Mouse (Mus musculus): Measurements from ENCODE around the gene Cfap298. TPM values are rescaled to one million over a fixed set of nuclear protein-coding genes. Genes with fewer than 3 reads are reported as not detected.

Cfap298 gene
- polyA plus RNA-seq, 1 experiment from 2014 or later = 46.3 TPM

DNA sequence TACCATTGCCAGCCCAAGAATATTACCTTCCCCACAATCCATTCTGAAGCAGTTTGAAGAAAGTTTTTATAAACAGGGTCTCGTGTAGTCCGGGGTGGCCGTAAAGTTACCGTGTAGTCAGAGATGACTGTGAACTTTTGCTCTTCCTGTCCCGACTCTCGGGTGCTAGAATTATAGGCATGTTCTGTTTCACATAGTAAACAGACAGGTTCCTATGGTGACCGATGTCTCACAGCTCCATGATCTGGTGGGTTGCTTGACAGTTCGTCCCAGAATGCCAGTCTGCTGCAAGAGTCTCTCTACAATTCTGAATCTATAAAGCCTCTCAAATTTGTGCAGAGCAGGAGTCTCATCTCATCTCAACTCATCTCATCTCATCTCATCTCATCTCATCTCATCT, 42.8 kb downstream of the Cfap298 start:
- peak; percentile 48; the same call in 1 of the 2 replicates for TF ChIP-seq EP300 (IDR thresholded peaks at IDR 0.05)
- no peak for TF ChIP-seq CTCF (IDR thresholded peaks at IDR 0.05)
- 0 out of 2 replicates have a peak, but pooled peaks cover 2% of the 10 kb centered on the region for H3K4me1 ChIP-seq (ENCODE audit: insufficient read depth, low read depth, low read length)
- no peak overlapping the region for H3K9ac ChIP-seq (replicated peaks; ENCODE audit: low read depth)
- H3K27me3 ChIP-seq (replicated peaks; ENCODE audit: insufficient read depth, low read length) = no peaks in the 10 kb centered on the region
- no peak overlapping the region for H3K4me3 ChIP-seq (ENCODE audit: low read depth, low read length)
- no peaks in the 10 kb centered on the region for H3K9me3 ChIP-seq (ENCODE audit: low read length)
- 10% methylated on average over 8 of the region's 8 CpGs for WGBS
- no peak overlapping the region for H3K4me2 ChIP-seq (replicated peaks; ENCODE audit: low read depth, low read length)
- peak; percentile 82 for ATAC-seq
- no peak overlapping the region for H3K27ac ChIP-seq (ENCODE audit: low read length)
- 0 out of 2 replicates have a peak, but pooled peaks cover 4% of the 10 kb centered on the region for H3K36me3 ChIP-seq (ENCODE audit: insufficient read depth, low read length)
- DNase-seq (ENCODE audit: low spot score) = peak; percentile 76

DNA sequence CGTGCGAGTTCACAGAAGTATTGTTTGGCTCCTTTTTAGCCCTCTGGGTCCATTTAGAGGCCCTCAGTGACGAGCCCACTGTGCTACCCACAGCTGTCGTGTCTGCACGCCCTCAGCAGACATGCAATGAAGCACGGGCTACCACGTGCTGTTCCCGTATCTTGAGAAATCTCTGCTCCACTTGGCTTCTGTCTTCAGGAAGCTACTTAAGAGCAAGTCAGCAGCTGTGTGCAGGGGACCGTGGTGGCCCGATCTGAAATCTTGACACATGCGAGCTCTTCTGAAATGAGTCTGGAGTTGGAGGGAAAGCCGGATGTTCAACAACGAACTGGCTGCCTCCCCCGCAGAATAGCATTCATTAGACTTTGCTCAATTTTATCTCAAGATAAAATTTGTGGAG, 43.3 kb downstream of the Cfap298 start:
- Histone ChIP-seq H3K4me1 (ENCODE audit: insufficient read depth, low read depth, low read length) (0 out of 2 replicates have a peak, but pooled peaks cover 2% of the 10 kb centered on the region), H3K9me3 (ENCODE audit: low read length) (no peaks in the 10 kb centered on the region), H3K27ac (ENCODE audit: low read length) (no peak overlapping the region), H3K36me3 (ENCODE audit: insufficient read depth, low read length) (0 out of 2 replicates have a peak, but pooled peaks cover 4% of the 10 kb centered on the region), H3K9ac (replicated peaks; ENCODE audit: low read depth) (no peak overlapping the region), H3K4me2 (replicated peaks; ENCODE audit: low read depth, low read length) (no peak overlapping the region), H3K4me3 (ENCODE audit: low read depth, low read length) (no peak overlapping the region), H3K27me3 (replicated peaks; ENCODE audit: insufficient read depth, low read length) (no peaks in the 10 kb centered on the region)
- ATAC-seq = peak; percentile 89
- peak; percentile 81 for DNase-seq (ENCODE audit: low spot score)
- no peak for TF ChIP-seq EP300 (IDR thresholded peaks at IDR 0.05)
- no peak for TF ChIP-seq CTCF (IDR thresholded peaks at IDR 0.05)
- WGBS = 39% methylated on average over 14 of the region's 14 CpGs

GRCm38 (mm10) chr16:90890683-90891082, 44.2 kb downstream of the Cfap298 start:
- TF ChIP-seq EP300 (IDR thresholded peaks at IDR 0.05) (no peak), CTCF (IDR thresholded peaks at IDR 0.05) (no peak)
- ATAC-seq = no peak
- WGBS = 88% methylated on average over 9 of the region's 9 CpGs
- H3K36me3 ChIP-seq (ENCODE audit: insufficient read depth, low read length) = 0 out of 2 replicates have a peak, but pooled peaks cover 4% of the 10 kb centered on the region
- H3K9ac ChIP-seq (replicated peaks; ENCODE audit: low read depth) = no peak overlapping the region
- H3K4me1 ChIP-seq (ENCODE audit: insufficient read depth, low read depth, low read length) = 0 out of 2 replicates have a peak, but pooled peaks cover 2% of the 10 kb centered on the region
- H3K4me2 ChIP-seq (replicated peaks; ENCODE audit: low read depth, low read length) = no peak overlapping the region
- DNase-seq (ENCODE audit: low spot score) = no peak
- no peaks in the 10 kb centered on the region for H3K27me3 ChIP-seq (replicated peaks; ENCODE audit: insufficient read depth, low read length)
- no peak overlapping the region for H3K4me3 ChIP-seq (ENCODE audit: low read depth, low read length)
- H3K9me3 ChIP-seq (ENCODE audit: low read length) = no peaks in the 10 kb centered on the region
- no peak overlapping the region for H3K27ac ChIP-seq (ENCODE audit: low read length)

DNA sequence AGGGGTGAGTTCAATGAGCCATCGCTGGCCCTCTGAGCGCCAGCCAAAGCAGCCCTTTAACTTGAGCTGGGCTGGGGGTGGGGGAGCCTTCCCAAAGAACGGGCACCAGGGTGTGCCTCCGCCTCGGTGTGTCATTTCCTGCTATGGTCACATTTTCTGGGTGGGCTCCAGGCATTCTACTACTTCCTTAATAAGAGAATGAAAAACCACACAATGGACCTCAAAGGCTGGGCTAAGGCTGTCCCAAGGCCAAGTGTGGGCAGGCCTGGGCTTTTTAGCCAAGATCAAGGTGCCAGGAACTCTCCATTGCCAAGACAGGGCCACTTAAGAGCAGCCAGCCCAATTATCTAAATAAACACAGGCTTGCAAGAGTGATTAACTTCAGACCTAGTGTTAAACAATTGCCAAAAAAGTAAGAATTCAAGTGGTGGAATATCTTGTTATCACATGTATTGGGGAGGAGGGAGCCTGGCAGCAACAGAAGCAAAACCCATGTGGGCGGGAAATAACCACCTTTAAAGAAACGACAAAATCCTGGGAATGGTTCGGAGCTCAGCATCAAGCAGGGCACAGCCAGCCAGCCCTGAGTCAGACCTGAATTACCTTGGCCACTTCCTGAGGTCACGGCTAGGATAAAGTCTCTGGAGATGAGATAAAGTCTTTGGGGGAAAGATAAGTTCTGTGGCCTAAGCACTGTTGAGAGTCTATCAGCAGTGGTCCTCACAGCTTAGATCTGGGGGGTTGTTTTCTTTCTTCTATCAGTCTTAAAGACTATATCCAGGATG, 48.9 kb downstream of the Cfap298 start:
- Histone ChIP-seq H3K9ac (replicated peaks; ENCODE audit: low read depth) (no peak overlapping the region), H3K4me2 (replicated peaks; ENCODE audit: low read depth, low read length) (no peak overlapping the region), H3K36me3 (ENCODE audit: insufficient read depth, low read length) (0 out of 2 replicates have a peak, but pooled peaks cover 4% of the 10 kb centered on the region), H3K4me3 (ENCODE audit: low read depth, low read length) (no peak overlapping the region), H3K4me1 (ENCODE audit: insufficient read depth, low read depth, low read length) (0 out of 2 replicates have a peak, but pooled peaks cover 5% of the 10 kb centered on the region), H3K9me3 (ENCODE audit: low read length) (no peaks in the 10 kb centered on the region), H3K27ac (ENCODE audit: low read length) (peak overlapping the region; percentile 59), H3K27me3 (replicated peaks; ENCODE audit: insufficient read depth, low read length) (no peaks in the 10 kb centered on the region)
- 38% methylated on average over 9 of the region's 9 CpGs for WGBS
- TF ChIP-seq EP300 (IDR thresholded peaks at IDR 0.05) = no peak; the same call in none of the 2 replicates
- TF ChIP-seq CTCF (IDR thresholded peaks at IDR 0.05) = no peak
- DNase-seq (ENCODE audit: low spot score) (peak; percentile 75), ATAC-seq (peak; percentile 87)

DNA sequence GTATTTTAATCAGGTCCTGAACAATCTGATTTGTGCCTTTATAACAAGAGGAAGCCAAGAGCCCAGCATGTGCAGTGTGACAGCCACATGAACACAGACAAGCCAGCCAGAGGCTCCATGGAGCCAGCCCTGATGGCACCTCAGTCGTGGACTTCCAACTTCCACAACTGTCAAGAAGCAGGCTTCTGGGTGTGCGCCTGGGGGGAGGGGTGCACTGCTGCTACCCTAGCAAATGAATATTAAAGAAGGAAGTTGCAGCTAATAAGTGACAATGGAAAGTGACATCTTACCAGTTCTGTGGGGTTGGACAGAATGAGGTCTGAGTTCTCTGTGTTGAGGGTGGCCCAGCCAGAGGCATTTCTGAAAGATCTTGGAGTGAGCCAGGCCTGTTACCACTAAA, 49.6 kb downstream of the Cfap298 start:
- Histone ChIP-seq H3K4me1 (ENCODE audit: insufficient read depth, low read depth, low read length) (0 out of 2 replicates have a peak, but pooled peaks cover 5% of the 10 kb centered on the region), H3K9ac (replicated peaks; ENCODE audit: low read depth) (no peak overlapping the region), H3K36me3 (ENCODE audit: insufficient read depth, low read length) (no peaks in the 10 kb centered on the region), H3K9me3 (ENCODE audit: low read length) (no peaks in the 10 kb centered on the region), H3K27me3 (replicated peaks; ENCODE audit: insufficient read depth, low read length) (no peaks in the 10 kb centered on the region), H3K27ac (ENCODE audit: low read length) (peak overlapping the region; percentile 59), H3K4me3 (ENCODE audit: low read depth, low read length) (no peak overlapping the region), H3K4me2 (replicated peaks; ENCODE audit: low read depth, low read length) (no peak overlapping the region)
- DNase-seq (ENCODE audit: low spot score) = no peak
- TF ChIP-seq CTCF (IDR thresholded peaks at IDR 0.05) (no peak), EP300 (IDR thresholded peaks at IDR 0.05) (no peak)
- WGBS = 53% methylated on average over 2 of the region's 2 CpGs
- peak; percentile 58 for ATAC-seq

- TF ChIP-seq CTCF (IDR thresholded peaks at IDR 0.05) (no peak), EP300 (IDR thresholded peaks at IDR 0.05) (no peak)
Measured at GRCm38 (mm10) chr16:90882501-90882977, 52.4 kb downstream of the Cfap298 start.

More at GRCm38 (mm10) chr16:90882501-90882977, 52.4 kb downstream of the Cfap298 start:
- 42% methylated on average over 8 of the region's 8 CpGs for WGBS
- Histone ChIP-seq H3K36me3 (ENCODE audit: insufficient read depth, low read length) (no peaks in the 10 kb centered on the region), H3K9ac (replicated peaks; ENCODE audit: low read depth) (no peak overlapping the region), H3K27ac (ENCODE audit: low read length) (no peak overlapping the region), H3K27me3 (replicated peaks; ENCODE audit: insufficient read depth, low read length) (no peaks in the 10 kb centered on the region), H3K4me3 (ENCODE audit: low read depth, low read length) (no peak overlapping the region), H3K4me2 (replicated peaks; ENCODE audit: low read depth, low read length) (no peak overlapping the region), H3K9me3 (ENCODE audit: low read length) (no peaks in the 10 kb centered on the region), H3K4me1 (ENCODE audit: insufficient read depth, low read depth, low read length) (0 out of 2 replicates have a peak, but pooled peaks cover 5% of the 10 kb centered on the region)
- DNase-seq (ENCODE audit: low spot score) (no peak), ATAC-seq (no peak)

Data from lung, postnatal 0 days (tissue).